Mouse (Mus musculus): Measurements from ENCODE around the gene Edem1. TPM values are rescaled to one million over a fixed set of nuclear protein-coding genes. Genes with fewer than 3 reads are reported as not detected.

Gene Edem1
- polyA plus RNA-seq, 1 experiment from 2014 or later: 25.1 TPM

GRCm38 (mm10) chr6:108833963-108834697 lies 5.7 kb downstream of the Edem1 start:
- ATAC-seq (replicated peaks; ENCODE audit: low FRiP score): no peak
- H3K4me2 ChIP-seq: no peak overlapping the region
- no peak overlapping the region for H3K4me3 ChIP-seq (replicated peaks)
- peaks cover 10% of the 10 kb centered on the region for H3K4me1 ChIP-seq
- H3K36me3 ChIP-seq: peaks cover 17% of the 10 kb centered on the region
- 84% methylated on average over 8 of the region's 8 CpGs for WGBS
- H3K27me3 ChIP-seq: no peaks in the 10 kb centered on the region
- H3K27ac ChIP-seq: no peak overlapping the region
- no peaks in the 10 kb centered on the region for H3K9me3 ChIP-seq (replicated peaks)
- H3K9ac ChIP-seq: no peak overlapping the region

GRCm38 (mm10) chr6:108835765-108836691 lies 7.6 kb downstream of the Edem1 start:
- Histone ChIP-seq H3K4me1 (no peaks in the 10 kb centered on the region), H3K27me3 (no peaks in the 10 kb centered on the region), H3K9me3 (replicated peaks) (no peaks in the 10 kb centered on the region), H3K36me3 (peaks cover 33% of the 10 kb centered on the region), H3K9ac (no peak overlapping the region), H3K27ac (no peak overlapping the region), H3K4me3 (replicated peaks) (no peak overlapping the region), H3K4me2 (no peak overlapping the region)
- 77% methylated on average over 16 of the region's 16 CpGs for WGBS
- ATAC-seq (replicated peaks; ENCODE audit: low FRiP score): 0 out of 2 replicates have a peak, but pooled peaks have one; percentile 22

- no peak for ATAC-seq (replicated peaks; ENCODE audit: low FRiP score)
- Histone ChIP-seq H3K4me2 (no peak overlapping the region), H3K9me3 (replicated peaks) (no peaks in the 10 kb centered on the region), H3K4me1 (no peaks in the 10 kb centered on the region), H3K4me3 (replicated peaks) (no peak overlapping the region), H3K36me3 (peaks cover 42% of the 10 kb centered on the region), H3K27me3 (no peaks in the 10 kb centered on the region), H3K27ac (no peak overlapping the region), H3K9ac (no peak overlapping the region)
- WGBS: 75% methylated on average over 4 of the region's 4 CpGs
These were observed 8.6 kb downstream of the Edem1 start for GRCm38 (mm10) chr6:108837081-108837480.

GRCm38 (mm10) chr6:108837958-108838357 lies 9.5 kb downstream of the Edem1 start:
- Histone ChIP-seq H3K9ac (no peak overlapping the region), H3K4me1 (no peaks in the 10 kb centered on the region), H3K36me3 (peaks cover 51% of the 10 kb centered on the region), H3K9me3 (replicated peaks) (no peaks in the 10 kb centered on the region), H3K27me3 (no peaks in the 10 kb centered on the region), H3K4me2 (no peak overlapping the region), H3K27ac (no peak overlapping the region), H3K4me3 (replicated peaks) (no peak overlapping the region)
- ATAC-seq (replicated peaks; ENCODE audit: low FRiP score): no peak
- 92% methylated on average over 4 of the region's 4 CpGs for WGBS

GRCm38 (mm10) chr6:108839432-108839831 lies 11.0 kb downstream of the Edem1 start:
- Histone ChIP-seq H3K36me3 (peaks cover 65% of the 10 kb centered on the region), H3K27ac (no peak overlapping the region), H3K4me3 (replicated peaks) (no peak overlapping the region), H3K4me2 (no peak overlapping the region), H3K4me1 (no peaks in the 10 kb centered on the region), H3K27me3 (no peaks in the 10 kb centered on the region), H3K9me3 (replicated peaks) (no peaks in the 10 kb centered on the region), H3K9ac (no peak overlapping the region)
- ATAC-seq (replicated peaks; ENCODE audit: low FRiP score): no peak
- 92% methylated on average over 4 of the region's 4 CpGs for whole genome bisulfite sequencing

- Histone ChIP-seq H3K27me3 (no peaks in the 10 kb centered on the region), H3K9me3 (replicated peaks) (no peaks in the 10 kb centered on the region), H3K9ac (no peak overlapping the region), H3K4me1 (no peaks in the 10 kb centered on the region), H3K36me3 (peaks cover 76% of the 10 kb centered on the region), H3K4me3 (replicated peaks) (no peak overlapping the region), H3K27ac (no peak overlapping the region), H3K4me2 (no peak overlapping the region)
- no peak for ATAC-seq (replicated peaks; ENCODE audit: low FRiP score)
- 92% methylated on average over 8 of the region's 8 CpGs for WGBS
These were observed 12.6 kb downstream of the Edem1 start for GRCm38 (mm10) chr6:108840861-108841640.

- WGBS: 57% methylated on average over 1 of the region's 1 CpGs
- no peak for ATAC-seq (replicated peaks; ENCODE audit: low FRiP score)
These were observed 15.2 kb downstream of the Edem1 start for GRCm38 (mm10) chr6:108843664-108844063.

GRCm38 (mm10) chr6:108844093-108844492 lies 15.7 kb downstream of the Edem1 start:
- Histone ChIP-seq H3K27me3 (no peaks in the 10 kb centered on the region), H3K4me1 (no peaks in the 10 kb centered on the region), H3K27ac (no peak overlapping the region), H3K4me3 (replicated peaks) (no peak overlapping the region), H3K9ac (no peak overlapping the region), H3K36me3 (peaks cover 74% of the 10 kb centered on the region), H3K9me3 (replicated peaks) (no peaks in the 10 kb centered on the region), H3K4me2 (no peak overlapping the region)
- ATAC-seq (replicated peaks; ENCODE audit: low FRiP score): no peak
- 79% methylated on average over 3 of the region's 3 CpGs for WGBS

More at GRCm38 (mm10) chr6:108843664-108844063, 15.2 kb downstream of the Edem1 start:
- H3K4me1 ChIP-seq: no peaks in the 10 kb centered on the region
- H3K27ac ChIP-seq: no peak overlapping the region
- no peak overlapping the region for H3K9ac ChIP-seq
- H3K4me2 ChIP-seq: no peak overlapping the region
- H3K9me3 ChIP-seq (replicated peaks): no peaks in the 10 kb centered on the region
- peaks cover 71% of the 10 kb centered on the region for H3K36me3 ChIP-seq
- H3K27me3 ChIP-seq: no peaks in the 10 kb centered on the region
- no peak overlapping the region for H3K4me3 ChIP-seq (replicated peaks)

GRCm38 (mm10) chr6:108844771-108845170 lies 16.3 kb downstream of the Edem1 start:
- Histone ChIP-seq H3K36me3 (peaks cover 73% of the 10 kb centered on the region), H3K27ac (no peak overlapping the region), H3K4me3 (replicated peaks) (no peak overlapping the region), H3K4me2 (no peak overlapping the region), H3K27me3 (no peaks in the 10 kb centered on the region), H3K9ac (no peak overlapping the region), H3K9me3 (replicated peaks) (no peaks in the 10 kb centered on the region), H3K4me1 (no peaks in the 10 kb centered on the region)
- no peak for ATAC-seq (replicated peaks; ENCODE audit: low FRiP score)
- 94% methylated on average over 7 of the region's 7 CpGs for WGBS

- no peak overlapping the region for H3K4me3 ChIP-seq (replicated peaks)
- peaks cover 75% of the 10 kb centered on the region for H3K36me3 ChIP-seq
- no peak for ATAC-seq (replicated peaks; ENCODE audit: low FRiP score)
These were observed 23.7 kb downstream of the Edem1 start for GRCm38 (mm10) chr6:108852088-108852670.

GRCm38 (mm10) chr6:108852986-108853385 lies 24.5 kb downstream of the Edem1 start:
- Histone ChIP-seq H3K36me3 (peaks cover 81% of the 10 kb centered on the region), H3K9me3 (replicated peaks) (no peaks in the 10 kb centered on the region), H3K27ac (no peak overlapping the region), H3K4me3 (replicated peaks) (no peak overlapping the region), H3K4me2 (no peak overlapping the region), H3K27me3 (no peaks in the 10 kb centered on the region), H3K4me1 (no peaks in the 10 kb centered on the region), H3K9ac (no peak overlapping the region)
- 93% methylated on average over 5 of the region's 5 CpGs for WGBS
- ATAC-seq (replicated peaks; ENCODE audit: low FRiP score): no peak

More at GRCm38 (mm10) chr6:108852088-108852670, 23.7 kb downstream of the Edem1 start:
- WGBS: 92% methylated on average over 8 of the region's 8 CpGs
- Histone ChIP-seq H3K27me3 (no peaks in the 10 kb centered on the region), H3K4me2 (no peak overlapping the region), H3K9ac (no peak overlapping the region), H3K4me1 (no peaks in the 10 kb centered on the region), H3K27ac (no peak overlapping the region), H3K9me3 (replicated peaks) (no peaks in the 10 kb centered on the region)
